ENCODE assay signal across 8 mouse cellular contexts in genomic region chr17:26886047-26886749, GRCm38 (mm10). TPM values are rescaled to one million over a fixed set of nuclear protein-coding genes. Genes with fewer than 3 reads are reported as not detected.
DNase-seq lines count a peak whose midpoint lies in the region; ATAC-seq and TF ChIP-seq lines count a peak whose summit lies in the region.

No protein-coding gene starts in this region.

- H3K79me2 ChIP-seq in heart, adult 2 months (replicated peaks; ENCODE audit: control insufficient read depth, insufficient read depth, low read length) = no peaks in the 10 kb centered on the region

- H3K4me2 ChIP-seq in embryonic facial prominence, embryonic 12.5 days (replicated peaks) = peak overlapping the region; percentile 57
- H3K4me2 ChIP-seq in limb, embryonic 15.5 days = peak overlapping the region; percentile 74

- H3K4me1 ChIP-seq in embryonic facial prominence, embryonic 12.5 days = peaks cover 10% of the 10 kb centered on the region
- peaks cover 7% of the 10 kb centered on the region for H3K4me1 ChIP-seq in heart, adult 2 months (ENCODE audit: control insufficient read depth, insufficient read depth, low read length)
- peaks cover 23% of the 10 kb centered on the region for H3K4me1 ChIP-seq in limb, embryonic 15.5 days

- peak; percentile 79 for ATAC-seq in embryonic facial prominence, embryonic 12.5 days (ENCODE audit: insufficient number of reproducible peaks, insufficient read depth, low FRiP score, low TSS enrichment)
- ATAC-seq in limb, embryonic 15.5 days (ENCODE audit: insufficient number of reproducible peaks, low FRiP score, low TSS enrichment, low read depth) = peak; percentile 82

- TF ChIP-seq POLR2A in heart, adult 2 months (IDR thresholded peaks at IDR 0.05; ENCODE audit: insufficient read depth, low read depth, low read length) = peak; percentile 49

- peak; percentile 95 for TF ChIP-seq EP300 in heart, adult 2 months (IDR thresholded peaks at IDR 0.05; ENCODE audit: insufficient read depth, low read depth, low read length)

- DNase-seq in 3134 (ENCODE audit: extremely low read depth, insufficient read length, low spot score) = peak; percentile 85
- DNase-seq in adrenal gland, postnatal 25 days = peak; percentile 88
- DNase-seq in heart, adult 2 months = peak; percentile 87 to 90
- DNase-seq in kidney, adult 8-10 months = peak; percentile 68 to 76
- peak; percentile 45 to 72 for DNase-seq in monocyte, adult 2 months (ENCODE audit: low read depth in 1 of 2, low spot score in 2 of 2)
- DNase-seq in spleen, postnatal 36 days (ENCODE audit: low spot score in 2 of 2) = peak; percentile 75 to 79

- H3K4me3 ChIP-seq in embryonic facial prominence, embryonic 12.5 days = peak overlapping the region; percentile 30
- H3K4me3 ChIP-seq in heart, adult 2 months = peak overlapping the region; percentile 55
- H3K4me3 ChIP-seq in limb, embryonic 15.5 days = peak overlapping the region; percentile 45

- peak; percentile 100; the same call in 1 of the 2 replicates for TF ChIP-seq CTCF in heart, adult 2 months (IDR thresholded peaks at IDR 0.05)

- H3K36me3 ChIP-seq in embryonic facial prominence, embryonic 12.5 days = no peaks in the 10 kb centered on the region
- H3K36me3 ChIP-seq in heart, adult 2 months (ENCODE audit: control insufficient read depth, insufficient read depth, low read length) = no peaks in the 10 kb centered on the region
- no peaks in the 10 kb centered on the region for H3K36me3 ChIP-seq in limb, embryonic 15.5 days

- peaks cover 9% of the 10 kb centered on the region; the same call in 1 of the 2 replicates for H3K27me3 ChIP-seq in embryonic facial prominence, embryonic 12.5 days
- H3K27me3 ChIP-seq in heart, adult 2 months (ENCODE audit: control insufficient read depth, insufficient read depth, low read length) = no peaks in the 10 kb centered on the region
- peaks cover 5% of the 10 kb centered on the region; the same call in 1 of the 2 replicates for H3K27me3 ChIP-seq in limb, embryonic 15.5 days

- H3K9me3 ChIP-seq in embryonic facial prominence, embryonic 12.5 days = no peaks in the 10 kb centered on the region
- H3K9me3 ChIP-seq in limb, embryonic 15.5 days = no peaks in the 10 kb centered on the region

- 0 out of 2 replicates have a peak overlapping the region, but pooled peaks have one; percentile 46 for H3K9ac ChIP-seq in embryonic facial prominence, embryonic 12.5 days
- peak overlapping the region; percentile 58 for H3K9ac ChIP-seq in heart, adult 2 months (ENCODE audit: low read depth, low read length)
- H3K9ac ChIP-seq in limb, embryonic 15.5 days = no peak overlapping the region

- WGBS in embryonic facial prominence, embryonic 12.5 days = 10% methylated on average over 30 of the region's 30 CpGs
- 7% methylated on average over 30 of the region's 30 CpGs for WGBS in heart, adult 2 months
- 10% methylated on average over 30 of the region's 30 CpGs for WGBS in limb, embryonic 15.5 days

- intact Hi-C loops in heart, adult 2 months (cut with DNase I) = loop anchor here (1.0 to 5.0 kb wide), 5 partner anchors 61 to 424 kb away; partner anchors contain the start of gene Atp6v0e

- H3K27ac ChIP-seq in embryonic facial prominence, embryonic 12.5 days = no peak overlapping the region
- H3K27ac ChIP-seq in heart, adult 2 months = peak overlapping the region; percentile 65
- no peak overlapping the region for H3K27ac ChIP-seq in limb, embryonic 15.5 days

RNA-seq across cellular contexts. Expression of gene Kifc5b, which starts 30.7 kb away (rescaled TPM):
- 3.5 and 4.0 TPM in 2 replicates for total RNA-seq in adrenal gland, postnatal 25 days (2021)
- polyA plus RNA-seq in embryonic facial prominence, embryonic 12.5 days (2016; fragmentation: Nextera tagmentation; extraction: Ambion mirVana) = 7.9 and 9.7 TPM in 2 replicates
- under 1 TPM; 0.26 to 0.36 TPM for total RNA-seq in heart, adult 2 months (2021)
- 0.62 and 0.79 TPM in 2 replicates for polyA plus RNA-seq in heart, adult 2 months (2012; rRNA removed)
- polyA plus RNA-seq in limb, embryonic 15.5 days (2015; fragmentation: Nextera tagmentation; extraction: Ambion mirVana) = 4.7 and 5.8 TPM in 2 replicates

RNA-seq across cellular contexts. Expression of gene Nkx2-5, which starts 41.4 kb away (rescaled TPM):
- not detected in 2 replicates for total RNA-seq in adrenal gland, postnatal 25 days (2021)
- 2.6 and 3.1 TPM in 2 replicates for polyA plus RNA-seq in embryonic facial prominence, embryonic 12.5 days (2016; fragmentation: Nextera tagmentation; extraction: Ambion mirVana)
- 10 to 100 TPM; 87.1 to 96.3 TPM for total RNA-seq in heart, adult 2 months (2021)
- polyA plus RNA-seq in heart, adult 2 months (2012; rRNA removed) = 72.6 and 104 TPM in 2 replicates
- polyA plus RNA-seq in limb, embryonic 15.5 days (2015; fragmentation: Nextera tagmentation; extraction: Ambion mirVana) = not detected in 2 replicates

RNA-seq across cellular contexts. Expression of gene Phf1, which starts 46.7 kb away (rescaled TPM):
- total RNA-seq in adrenal gland, postnatal 25 days (2021) = 29.8 and 44.1 TPM in 2 replicates
- 13.9 and 17.1 TPM in 2 replicates for polyA plus RNA-seq in embryonic facial prominence, embryonic 12.5 days (2016; fragmentation: Nextera tagmentation; extraction: Ambion mirVana)
- total RNA-seq in heart, adult 2 months (2021) = 10 to 100 TPM; 17.8 to 18.1 TPM
- polyA plus RNA-seq in heart, adult 2 months (2012; rRNA removed) = 35.3 and 36.8 TPM in 2 replicates
- 11.4 and 13.0 TPM in 2 replicates for polyA plus RNA-seq in limb, embryonic 15.5 days (2015; fragmentation: Nextera tagmentation; extraction: Ambion mirVana)

RNA-seq across cellular contexts. Expression of gene Cuta, which starts 53.2 kb away (rescaled TPM):
- total RNA-seq in adrenal gland, postnatal 25 days (2021) = 150 and 153 TPM in 2 replicates
- polyA plus RNA-seq in embryonic facial prominence, embryonic 12.5 days (2016; fragmentation: Nextera tagmentation; extraction: Ambion mirVana) = 172 and 174 TPM in 2 replicates
- total RNA-seq in heart, adult 2 months (2021) = 10 to 100 TPM; 78.6 to 94.2 TPM
- 85.1 and 96.6 TPM in 2 replicates for polyA plus RNA-seq in heart, adult 2 months (2012; rRNA removed)
- polyA plus RNA-seq in limb, embryonic 15.5 days (2015; fragmentation: Nextera tagmentation; extraction: Ambion mirVana) = 158 and 172 TPM in 2 replicates

RNA-seq across cellular contexts. Expression of gene Syngap1, which starts 54.9 kb away (rescaled TPM):
- total RNA-seq in adrenal gland, postnatal 25 days (2021) = 25.9 and 26.7 TPM in 2 replicates
- 2.5 and 4.0 TPM in 2 replicates for polyA plus RNA-seq in embryonic facial prominence, embryonic 12.5 days (2016; fragmentation: Nextera tagmentation; extraction: Ambion mirVana)
- total RNA-seq in heart, adult 2 months (2021) = 1 to 10 TPM; 4.1 to 4.2 TPM
- 6.7 and 9.0 TPM in 2 replicates for polyA plus RNA-seq in heart, adult 2 months (2012; rRNA removed)
- polyA plus RNA-seq in limb, embryonic 15.5 days (2015; fragmentation: Nextera tagmentation; extraction: Ambion mirVana) = 1.6 and 1.9 TPM in 2 replicates

Comparison
In these comparisons a context has a peak if more than half of its experiments do, and no peak if none do; other contexts are left out.
1. RNA of gene Nkx2-5, which starts 41.4 kb away (polyA plus RNA-seq): 72.6 to 104 TPM in heart, adult 2 months; 2.6 to 3.1 TPM in embryonic facial prominence, embryonic 12.5 days and not detected in limb, embryonic 15.5 days; every median in the first group is over 10 times any median in the second.
2. Peak in every context shown above with its lines, with median percentiles within 50 percentile points of each other: DNase-seq and H3K4me3 ChIP-seq.